Mouse (Mus musculus): ENCODE results near the gene 6430550D23Rik. TPM values are rescaled to one million over a fixed set of nuclear protein-coding genes. Genes with fewer than 3 reads are reported as not detected.

6430550D23Rik gene
- 2.4 and 2.5 TPM in 2 replicates for polyA plus RNA-seq (2012; ENCODE audit: insufficient read depth, insufficient read length, missing spikeins)

GRCm38 (mm10) chr2:156007888-156008532 lies at the start of gene 6430550D23Rik, which contains the start of gene Ergic3:
Gene 6430550D23Rik (minus strand): TSS chr2:156007977.
Gene Ergic3 (plus strand): TSS chr2:156008045.
- Histone ChIP-seq H3K4me3 (ENCODE audit: insufficient read depth, low read length) (peak within 1 kb of the TSS; percentile 79), H3K4me1 (ENCODE audit: control insufficient read depth, insufficient read depth, low read length) (peaks cover 6% of the 10 kb centered on the region), H3K27ac (ENCODE audit: insufficient read depth, low read depth, low read length) (peak within 1 kb of the TSS; percentile 9; the same call in 1 of the 2 replicates)
- no peak for TF ChIP-seq CTCF (IDR thresholded peaks at IDR 0.05; ENCODE audit: low read depth, low read length)
- TF ChIP-seq POLR2A (IDR thresholded peaks at IDR 0.05; ENCODE audit: borderline replicate concordance, low read depth, low read length), result no peak

DNA sequence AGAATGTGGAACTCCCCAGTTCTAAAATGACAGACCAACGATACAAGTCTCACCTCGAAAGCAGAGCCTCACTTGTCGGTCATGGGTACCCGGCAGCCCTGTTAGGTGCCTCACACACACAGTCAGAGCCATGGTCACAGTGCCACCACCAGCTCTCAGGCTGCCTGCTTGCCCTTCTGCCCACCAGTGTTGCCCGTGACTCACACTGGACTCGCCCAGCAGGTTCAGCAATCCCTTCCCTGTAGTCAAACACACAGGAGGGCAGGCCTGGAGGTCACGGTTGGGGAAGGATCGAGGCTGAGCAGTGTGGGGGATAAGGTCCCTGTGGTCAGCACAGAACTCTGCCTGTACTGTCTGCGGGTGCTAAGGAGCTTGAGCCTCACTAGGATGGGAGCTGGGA lies 45.0 kb upstream of the 6430550D23Rik start, which contains the start of gene Fer1l4:
Gene Fer1l4 (minus strand): TSS at position 132 of the 400 bp plus-strand sequence.
- no peak for TF ChIP-seq CTCF (IDR thresholded peaks at IDR 0.05; ENCODE audit: low read depth, low read length)
- TF ChIP-seq POLR2A (IDR thresholded peaks at IDR 0.05; ENCODE audit: borderline replicate concordance, low read depth, low read length), result no peak
- Histone ChIP-seq H3K4me3 (ENCODE audit: insufficient read depth, low read length) (no peak within 1 kb of the TSS), H3K4me1 (ENCODE audit: control insufficient read depth, insufficient read depth, low read length) (no peaks in the 10 kb centered on the region)

DNA sequence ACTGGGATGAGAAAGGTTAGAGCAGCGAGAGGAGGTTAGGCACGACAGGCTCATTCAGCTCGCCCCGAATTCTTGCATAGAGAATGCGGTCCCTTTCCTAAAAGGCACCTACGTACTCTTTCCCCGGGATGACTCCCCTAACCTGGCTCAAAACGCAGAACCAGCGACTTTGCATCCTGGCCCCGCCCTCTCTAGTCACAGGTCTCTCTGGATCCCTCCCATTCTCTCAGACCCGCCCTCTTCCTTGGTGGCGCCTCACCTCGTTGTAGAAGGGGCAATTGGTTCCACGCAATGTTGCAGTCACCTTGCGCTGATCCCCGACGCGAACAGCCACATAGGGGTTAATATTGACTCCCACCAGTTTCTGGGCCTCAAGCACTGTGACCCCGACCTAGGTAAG lies 40.2 kb upstream of the 6430550D23Rik start:
- no peak overlapping the region for H3K4me3 ChIP-seq (ENCODE audit: insufficient read depth, low read length)
- no peak for TF ChIP-seq POLR2A (IDR thresholded peaks at IDR 0.05; ENCODE audit: borderline replicate concordance, low read depth, low read length)
- no peak for TF ChIP-seq CTCF (IDR thresholded peaks at IDR 0.05; ENCODE audit: low read depth, low read length)
- no peaks in the 10 kb centered on the region for H3K4me1 ChIP-seq (ENCODE audit: control insufficient read depth, insufficient read depth, low read length)
- H3K27ac ChIP-seq (ENCODE audit: insufficient read depth, low read depth, low read length), result no peak overlapping the region

More for the DNA sequence above, 45.0 kb upstream of the 6430550D23Rik start, which contains the start of gene Fer1l4:
- H3K27ac ChIP-seq (ENCODE audit: insufficient read depth, low read depth, low read length), result no peak within 1 kb of the TSS

- no peaks in the 10 kb centered on the region for H3K4me1 ChIP-seq (ENCODE audit: control insufficient read depth, insufficient read depth, low read length)
- H3K4me3 ChIP-seq (ENCODE audit: insufficient read depth, low read length), result no peak overlapping the region
- no peak overlapping the region for H3K27ac ChIP-seq (ENCODE audit: insufficient read depth, low read depth, low read length)
- TF ChIP-seq CTCF (IDR thresholded peaks at IDR 0.05; ENCODE audit: low read depth, low read length), result no peak
- no peak for TF ChIP-seq POLR2A (IDR thresholded peaks at IDR 0.05; ENCODE audit: borderline replicate concordance, low read depth, low read length)
These were observed 35.1 kb upstream of the 6430550D23Rik start for GRCm38 (mm10) chr2:156042903-156043302.

DNA sequence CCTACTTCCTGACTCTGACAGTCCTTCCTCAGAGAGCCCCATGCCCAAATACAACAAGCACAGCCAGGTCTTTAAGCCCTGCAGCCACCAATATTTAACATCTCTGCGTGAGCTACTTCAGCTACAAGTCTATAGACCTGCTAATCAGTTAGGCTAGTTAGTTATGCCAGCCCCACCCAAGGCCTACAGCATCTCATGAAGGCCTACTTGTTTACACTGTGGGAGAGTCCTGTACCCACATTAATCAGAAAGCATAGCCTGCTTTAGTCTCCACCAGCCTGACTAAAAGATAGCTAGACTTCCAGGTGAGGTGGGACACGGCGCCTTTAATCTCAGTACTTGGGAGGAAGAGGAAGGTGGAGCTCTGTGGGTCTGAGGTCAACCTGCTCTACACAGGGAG lies 31.6 kb upstream of the 6430550D23Rik start:
- Histone ChIP-seq H3K4me1 (ENCODE audit: control insufficient read depth, insufficient read depth, low read length) (no peaks in the 10 kb centered on the region), H3K4me3 (ENCODE audit: insufficient read depth, low read length) (no peak overlapping the region), H3K27ac (ENCODE audit: insufficient read depth, low read depth, low read length) (no peak overlapping the region)
- TF ChIP-seq CTCF (IDR thresholded peaks at IDR 0.05; ENCODE audit: low read depth, low read length) (no peak), POLR2A (IDR thresholded peaks at IDR 0.05; ENCODE audit: borderline replicate concordance, low read depth, low read length) (no peak)

DNA sequence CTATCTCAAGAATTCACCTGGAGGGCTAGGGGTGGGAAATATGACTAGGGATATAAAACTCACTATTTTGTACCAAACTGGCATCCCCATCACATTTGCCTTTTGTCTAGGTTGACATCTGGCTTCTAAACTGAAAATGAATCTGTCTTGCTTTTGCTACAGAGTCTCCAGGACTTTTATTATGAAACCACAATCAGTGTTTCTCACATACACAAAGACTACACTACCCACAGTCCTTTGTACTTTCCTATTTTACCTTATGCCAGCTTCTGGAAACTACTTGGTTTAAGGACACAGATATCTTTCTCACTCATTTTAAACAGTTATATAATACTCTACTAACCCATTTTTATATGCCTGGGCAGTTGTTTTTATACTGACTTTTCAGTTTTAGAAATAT lies 17.7 kb upstream of the 6430550D23Rik start:
- Histone ChIP-seq H3K4me1 (ENCODE audit: control insufficient read depth, insufficient read depth, low read length) (no peaks in the 10 kb centered on the region), H3K4me3 (ENCODE audit: insufficient read depth, low read length) (no peak overlapping the region), H3K27ac (ENCODE audit: insufficient read depth, low read depth, low read length) (no peak overlapping the region)
- TF ChIP-seq CTCF (IDR thresholded peaks at IDR 0.05; ENCODE audit: low read depth, low read length) (no peak), POLR2A (IDR thresholded peaks at IDR 0.05; ENCODE audit: borderline replicate concordance, low read depth, low read length) (no peak)

- no peak for TF ChIP-seq POLR2A (IDR thresholded peaks at IDR 0.05; ENCODE audit: borderline replicate concordance, low read depth, low read length)
- no peak for TF ChIP-seq CTCF (IDR thresholded peaks at IDR 0.05; ENCODE audit: low read depth, low read length)
- H3K4me1 ChIP-seq (ENCODE audit: control insufficient read depth, insufficient read depth, low read length), result no peaks in the 10 kb centered on the region
These were observed 14.0 kb upstream of the 6430550D23Rik start for GRCm38 (mm10) chr2:156021765-156022164.

GRCm38 (mm10) chr2:156021219-156021618 lies 13.4 kb upstream of the 6430550D23Rik start:
- Histone ChIP-seq H3K27ac (ENCODE audit: insufficient read depth, low read depth, low read length) (no peak overlapping the region), H3K4me3 (ENCODE audit: insufficient read depth, low read length) (no peak overlapping the region), H3K4me1 (ENCODE audit: control insufficient read depth, insufficient read depth, low read length) (no peaks in the 10 kb centered on the region)
- TF ChIP-seq POLR2A (IDR thresholded peaks at IDR 0.05; ENCODE audit: borderline replicate concordance, low read depth, low read length), result no peak
- TF ChIP-seq CTCF (IDR thresholded peaks at IDR 0.05; ENCODE audit: low read depth, low read length), result no peak

More at GRCm38 (mm10) chr2:156021765-156022164, 14.0 kb upstream of the 6430550D23Rik start:
- no peak overlapping the region for H3K27ac ChIP-seq (ENCODE audit: insufficient read depth, low read depth, low read length)
- H3K4me3 ChIP-seq (ENCODE audit: insufficient read depth, low read length), result no peak overlapping the region

- Histone ChIP-seq H3K4me3 (ENCODE audit: insufficient read depth, low read length) (no peak overlapping the region), H3K27ac (ENCODE audit: insufficient read depth, low read depth, low read length) (no peak overlapping the region), H3K4me1 (ENCODE audit: control insufficient read depth, insufficient read depth, low read length) (no peaks in the 10 kb centered on the region)
- TF ChIP-seq CTCF (IDR thresholded peaks at IDR 0.05; ENCODE audit: low read depth, low read length) (no peak), POLR2A (IDR thresholded peaks at IDR 0.05; ENCODE audit: borderline replicate concordance, low read depth, low read length) (no peak)
These were observed 10.3 kb upstream of the 6430550D23Rik start for GRCm38 (mm10) chr2:156018106-156018505.

DNA sequence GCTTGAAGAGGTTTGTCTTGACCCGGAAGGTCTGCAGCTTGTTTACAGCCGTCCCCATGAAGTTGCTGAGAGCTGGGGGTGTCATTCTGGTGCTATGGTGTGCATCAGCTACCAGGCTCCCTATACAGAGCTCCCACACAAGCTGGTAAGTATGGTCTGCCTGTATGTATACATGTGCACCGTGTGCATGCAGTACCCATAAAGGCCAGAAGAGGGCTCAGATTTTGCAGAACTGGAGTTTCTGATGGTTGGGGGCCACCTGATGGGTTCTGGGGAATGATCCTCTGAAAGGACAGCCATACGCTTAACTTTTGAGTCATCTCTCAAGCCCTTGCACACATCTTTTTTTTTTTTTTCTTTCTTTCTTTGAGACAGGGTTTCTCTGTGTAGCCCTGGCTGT lies 2.4 kb downstream of the 6430550D23Rik start:
- peaks cover 6% of the 10 kb centered on the region for H3K4me1 ChIP-seq (ENCODE audit: control insufficient read depth, insufficient read depth, low read length)
- H3K4me3 ChIP-seq (ENCODE audit: insufficient read depth, low read length), result no peak overlapping the region
- no peak overlapping the region for H3K27ac ChIP-seq (ENCODE audit: insufficient read depth, low read depth, low read length)
- peak; percentile 18; the same call in 1 of the 2 replicates for TF ChIP-seq CTCF (IDR thresholded peaks at IDR 0.05; ENCODE audit: low read depth, low read length)
- no peak for TF ChIP-seq POLR2A (IDR thresholded peaks at IDR 0.05; ENCODE audit: borderline replicate concordance, low read depth, low read length)

All from bone marrow macrophage, adult 2 months (primary cell).